Mouse (Mus musculus): Measurements from ENCODE around the gene Daam1. TPM values are rescaled to one million over a fixed set of nuclear protein-coding genes. Genes with fewer than 3 reads are reported as not detected.

The Daam1 gene
- polyA plus RNA-seq, 1 experiment, result 10.1 TPM

DNA sequence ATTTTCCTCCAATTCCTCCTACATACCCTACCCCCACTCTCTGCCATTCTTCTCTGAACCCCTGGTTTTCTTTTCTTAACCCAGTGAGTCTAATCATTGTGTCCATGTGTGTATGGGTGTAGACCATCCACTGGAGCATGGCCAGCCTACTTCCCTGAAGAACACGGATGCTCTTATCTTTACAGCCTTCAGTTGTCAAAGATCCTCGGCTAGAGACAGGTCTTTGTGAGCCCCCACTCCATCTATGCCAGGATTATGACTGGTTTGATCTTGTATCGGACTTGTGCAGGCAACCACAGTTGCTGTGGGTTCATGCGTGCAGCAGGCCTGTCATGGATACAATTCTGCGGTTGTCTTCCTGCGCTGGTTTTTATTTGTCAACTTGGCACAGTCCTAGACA lies 71.0 kb downstream of the Daam1 start:
- no peak for TF ChIP-seq USF1 (IDR thresholded peaks at IDR 0.05; ENCODE audit: low read depth)
- TF ChIP-seq CEBPB (IDR thresholded peaks at IDR 0.05; ENCODE audit: insufficient read depth, poor library complexity, severe bottlenecking), result no peak
- no peak for TF ChIP-seq MYOG (IDR thresholded peaks at IDR 0.05; ENCODE audit: control insufficient read depth in 1 of 3, insufficient read depth in 1 of 3, insufficient read length in 2 of 3, low read depth in 2 of 3)
- TF ChIP-seq TCF12 (IDR thresholded peaks at IDR 0.05; ENCODE audit: insufficient read depth, poor library complexity, severe bottlenecking), result no peak
- no peak for TF ChIP-seq POLR2AphosphoS2 (IDR thresholded peaks at IDR 0.05; ENCODE audit: insufficient read length, low read depth)
- no peak for TF ChIP-seq MAX (IDR thresholded peaks at IDR 0.05; ENCODE audit: low read depth)
- no peak for TF ChIP-seq E2F4 (IDR thresholded peaks at IDR 0.05; ENCODE audit: insufficient read depth)
- no peak for TF ChIP-seq MYOD1 (IDR thresholded peaks at IDR 0.05; ENCODE audit: control insufficient read depth in 1 of 3, insufficient read length in 2 of 3, low read depth in 2 of 3)
- no peak for TF ChIP-seq SRF (IDR thresholded peaks at IDR 0.05; ENCODE audit: control insufficient read depth, insufficient read length, low read depth)
- Histone ChIP-seq H3ac (ENCODE audit: control insufficient read depth, insufficient read length) (no peak overlapping the region), H3K79me2 (ENCODE audit: control insufficient read depth, insufficient read depth) (peaks cover 47% of the 10 kb centered on the region), H3K36me3 (ENCODE audit: control insufficient read depth, insufficient read depth) (peaks cover 22% of the 10 kb centered on the region), H3K4me3 (no peak overlapping the region), H3K4me2 (ENCODE audit: low read depth) (no peak overlapping the region), H3K27me3 (ENCODE audit: control insufficient read depth, insufficient read depth, insufficient read length) (no peaks in the 10 kb centered on the region)

DNA sequence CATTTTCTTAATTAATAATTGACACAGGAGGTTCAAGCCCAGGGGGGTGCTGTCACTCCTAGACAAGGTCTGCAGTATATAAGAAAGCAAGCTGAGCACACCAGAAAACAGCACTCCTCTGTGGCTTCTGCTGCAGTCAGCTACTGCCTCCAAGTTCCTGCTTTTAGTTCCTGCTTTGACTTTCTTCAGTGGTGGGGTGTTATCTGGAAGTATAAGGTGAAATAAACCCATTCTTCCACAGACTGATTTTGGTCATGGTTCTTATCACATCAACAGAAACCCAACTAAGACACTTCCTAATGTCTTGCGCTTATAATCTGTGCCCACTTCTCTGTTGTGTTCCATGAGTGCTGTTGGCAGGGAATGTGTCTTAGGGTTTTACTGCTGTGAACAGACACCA lies 71.4 kb downstream of the Daam1 start:
- H3K36me3 ChIP-seq (ENCODE audit: control insufficient read depth, insufficient read depth), result peaks cover 22% of the 10 kb centered on the region
- H3K4me3 ChIP-seq, result no peak overlapping the region
- no peak overlapping the region for H3ac ChIP-seq (ENCODE audit: control insufficient read depth, insufficient read length)
- H3K27me3 ChIP-seq (ENCODE audit: control insufficient read depth, insufficient read depth, insufficient read length), result no peaks in the 10 kb centered on the region
- no peak overlapping the region for H3K4me2 ChIP-seq (ENCODE audit: low read depth)
- H3K79me2 ChIP-seq (ENCODE audit: control insufficient read depth, insufficient read depth), result peaks cover 47% of the 10 kb centered on the region
- TF ChIP-seq CEBPB (IDR thresholded peaks at IDR 0.05; ENCODE audit: insufficient read depth, poor library complexity, severe bottlenecking) (no peak), SRF (IDR thresholded peaks at IDR 0.05; ENCODE audit: control insufficient read depth, insufficient read length, low read depth) (no peak), MYOG (IDR thresholded peaks at IDR 0.05; ENCODE audit: control insufficient read depth in 1 of 3, insufficient read depth in 1 of 3, insufficient read length in 2 of 3, low read depth in 2 of 3) (no peak), E2F4 (IDR thresholded peaks at IDR 0.05; ENCODE audit: insufficient read depth) (no peak), MAX (IDR thresholded peaks at IDR 0.05; ENCODE audit: low read depth) (no peak), USF1 (IDR thresholded peaks at IDR 0.05; ENCODE audit: low read depth) (no peak), REST (IDR thresholded peaks at IDR 0.05; ENCODE audit: insufficient read depth, insufficient read length) (no peak), TCF3 (IDR thresholded peaks at IDR 0.05; ENCODE audit: insufficient read length, low read depth) (no peak)

DNA sequence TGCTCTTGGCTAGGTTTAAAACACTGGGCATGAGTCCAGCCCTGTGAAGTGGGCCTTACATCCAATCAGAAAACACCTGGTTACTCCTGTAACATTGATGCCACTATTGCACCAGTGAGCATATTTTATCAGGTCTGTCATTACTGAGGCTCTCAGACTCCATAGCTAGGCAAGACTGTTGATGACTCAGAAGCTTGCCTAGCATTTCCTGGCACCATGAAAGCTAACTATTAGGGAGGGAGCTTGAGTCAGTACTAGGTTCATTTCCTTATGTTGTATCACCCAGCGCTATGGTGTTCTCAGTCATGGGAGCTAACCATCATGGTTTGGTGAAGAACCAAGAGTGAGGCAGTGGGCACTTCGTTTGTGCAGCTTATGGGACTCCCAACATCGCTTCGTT lies 72.3 kb downstream of the Daam1 start:
- TF ChIP-seq REST (IDR thresholded peaks at IDR 0.05; ENCODE audit: insufficient read depth, insufficient read length), result no peak
- no peak for TF ChIP-seq E2F4 (IDR thresholded peaks at IDR 0.05; ENCODE audit: insufficient read depth)
- TF ChIP-seq USF1 (IDR thresholded peaks at IDR 0.05; ENCODE audit: low read depth), result no peak
- TF ChIP-seq MYOD1 (IDR thresholded peaks at IDR 0.05; ENCODE audit: control insufficient read depth in 1 of 3, insufficient read length in 2 of 3, low read depth in 2 of 3), result no peak
- TF ChIP-seq CEBPB (IDR thresholded peaks at IDR 0.05; ENCODE audit: insufficient read depth, poor library complexity, severe bottlenecking), result no peak
- TF ChIP-seq POLR2A (IDR thresholded peaks at IDR 0.05; ENCODE audit: insufficient read length, low read depth), result no peak
- no peak for TF ChIP-seq TCF3 (IDR thresholded peaks at IDR 0.05; ENCODE audit: insufficient read length, low read depth)
- TF ChIP-seq POLR2AphosphoS2 (IDR thresholded peaks at IDR 0.05; ENCODE audit: insufficient read length, low read depth), result no peak
- no peak for TF ChIP-seq SRF (IDR thresholded peaks at IDR 0.05; ENCODE audit: control insufficient read depth, insufficient read length, low read depth)
- TF ChIP-seq MYOG (IDR thresholded peaks at IDR 0.05; ENCODE audit: control insufficient read depth in 1 of 3, insufficient read depth in 1 of 3, insufficient read length in 2 of 3, low read depth in 2 of 3), result no peak
- no peak for TF ChIP-seq MAX (IDR thresholded peaks at IDR 0.05; ENCODE audit: low read depth)
- TF ChIP-seq TCF12 (IDR thresholded peaks at IDR 0.05; ENCODE audit: insufficient read depth, poor library complexity, severe bottlenecking), result no peak
- H3K27me3 ChIP-seq (ENCODE audit: control insufficient read depth, insufficient read depth, insufficient read length), result no peaks in the 10 kb centered on the region
- H3K4me2 ChIP-seq (ENCODE audit: low read depth), result no peak overlapping the region
- peaks cover 22% of the 10 kb centered on the region for H3K36me3 ChIP-seq (ENCODE audit: control insufficient read depth, insufficient read depth)
- no peak overlapping the region for H3K4me3 ChIP-seq
- H3K79me2 ChIP-seq (ENCODE audit: control insufficient read depth, insufficient read depth), result peaks cover 56% of the 10 kb centered on the region
- no peak overlapping the region for H3ac ChIP-seq (ENCODE audit: control insufficient read depth, insufficient read length)

DNA sequence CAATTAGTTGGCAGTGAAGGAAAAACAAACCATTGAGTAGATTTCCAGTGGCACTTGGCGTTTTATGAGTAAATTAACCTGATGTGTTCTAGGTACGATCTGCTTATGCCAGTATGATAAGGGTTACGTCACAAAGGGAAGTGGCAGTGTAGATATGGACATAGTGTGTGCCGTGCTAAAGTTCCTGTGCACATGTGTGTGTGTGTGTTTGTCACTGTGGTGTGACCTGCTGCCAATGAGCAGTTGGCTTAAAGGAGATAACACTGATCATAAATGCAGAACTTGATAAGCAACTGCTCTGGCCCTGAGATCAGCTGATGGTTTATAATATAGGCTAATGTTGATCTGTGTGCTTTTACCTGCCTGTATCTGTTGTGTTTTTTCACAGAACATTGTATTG lies 73.4 kb downstream of the Daam1 start:
- H3K4me3 ChIP-seq, result no peak overlapping the region
- TF ChIP-seq CEBPB (IDR thresholded peaks at IDR 0.05; ENCODE audit: insufficient read depth, poor library complexity, severe bottlenecking), result no peak
- TF ChIP-seq SRF (IDR thresholded peaks at IDR 0.05; ENCODE audit: control insufficient read depth, insufficient read length, low read depth), result no peak
- no peak for TF ChIP-seq TCF12 (IDR thresholded peaks at IDR 0.05; ENCODE audit: insufficient read depth, poor library complexity, severe bottlenecking)
- TF ChIP-seq MYOD1 (IDR thresholded peaks at IDR 0.05; ENCODE audit: control insufficient read depth in 1 of 3, insufficient read length in 2 of 3, low read depth in 2 of 3), result no peak
- no peaks in the 10 kb centered on the region for H3K27me3 ChIP-seq (ENCODE audit: control insufficient read depth, insufficient read depth, insufficient read length)
- peaks cover 22% of the 10 kb centered on the region for H3K36me3 ChIP-seq (ENCODE audit: control insufficient read depth, insufficient read depth)
- no peak overlapping the region for H3K4me2 ChIP-seq (ENCODE audit: low read depth)
- no peak overlapping the region for H3ac ChIP-seq (ENCODE audit: control insufficient read depth, insufficient read length)
- peaks cover 63% of the 10 kb centered on the region for H3K79me2 ChIP-seq (ENCODE audit: control insufficient read depth, insufficient read depth)

DNA sequence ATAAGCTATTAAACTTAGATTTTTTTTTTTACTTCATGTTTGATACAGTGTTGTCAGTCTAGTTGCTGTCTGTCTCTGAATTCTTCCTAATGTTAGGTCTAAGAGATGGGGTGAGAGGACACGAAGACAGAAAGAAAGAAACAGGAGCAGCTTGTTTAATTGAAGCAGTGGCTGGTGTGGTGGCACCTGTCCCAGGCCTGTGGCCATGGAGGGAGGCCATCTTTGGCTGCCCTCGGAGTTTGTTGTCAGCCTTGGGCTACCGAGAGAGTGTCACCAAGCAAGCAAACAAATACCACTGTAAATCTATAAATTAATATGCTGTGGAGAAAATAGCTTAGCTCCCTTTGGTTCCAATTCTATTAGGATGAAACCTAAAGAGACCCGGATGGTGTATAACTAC lies 74.0 kb downstream of the Daam1 start:
- peak in 1 of 3 experiments; percentile 38 for TF ChIP-seq MYOD1 (IDR thresholded peaks at IDR 0.05; ENCODE audit: control insufficient read depth in 1 of 3, insufficient read length in 2 of 3, low read depth in 2 of 3)
- TF ChIP-seq CEBPB (IDR thresholded peaks at IDR 0.05; ENCODE audit: insufficient read depth, poor library complexity, severe bottlenecking), result no peak
- peak in 1 of 3 experiments; percentile 26 for TF ChIP-seq MYOG (IDR thresholded peaks at IDR 0.05; ENCODE audit: control insufficient read depth in 1 of 3, insufficient read depth in 1 of 3, insufficient read length in 2 of 3, low read depth in 2 of 3)
- no peaks in the 10 kb centered on the region for H3K27me3 ChIP-seq (ENCODE audit: control insufficient read depth, insufficient read depth, insufficient read length)
- H3K4me2 ChIP-seq (ENCODE audit: low read depth), result no peak overlapping the region
- peaks cover 63% of the 10 kb centered on the region for H3K79me2 ChIP-seq (ENCODE audit: control insufficient read depth, insufficient read depth)
- H3K4me3 ChIP-seq, result no peak overlapping the region
- peaks cover 22% of the 10 kb centered on the region for H3K36me3 ChIP-seq (ENCODE audit: control insufficient read depth, insufficient read depth)
- H3ac ChIP-seq (ENCODE audit: control insufficient read depth, insufficient read length), result no peak overlapping the region
